Mouse (Mus musculus) urinary bladder, postnatal 10 days (tissue): ENCODE results near the gene Rab37.

ENCODE experiments used
- DNase-seq: peaks from one replicate; pipeline ENCODE4 v3.0.0; 2022; ENCODE audit warnings: low spot score

The Rab37 gene

GRCm38 (mm10) chr11:115131768-115132381, 40.6 kb downstream of the Rab37 start:
- no peak for DNase-seq

- no peak for DNase-seq
These were observed 42.6 kb downstream of the Rab37 start, which contains the start of gene Cd300lf for GRCm38 (mm10) chr11:115133800-115134199. Cd300lf (minus strand) TSS chr11:115133992.

GRCm38 (mm10) chr11:115138597-115139262, 47.5 kb downstream of the Rab37 start:
- DNase-seq = no peak

GRCm38 (mm10) chr11:115141970-115142369, 50.7 kb downstream of the Rab37 start:
- DNase-seq = no peak

- DNase-seq = no peak
These were observed 56.6 kb downstream of the Rab37 start for GRCm38 (mm10) chr11:115147813-115148212.

- no peak for DNase-seq
These were observed 59.6 kb downstream of the Rab37 start for GRCm38 (mm10) chr11:115150741-115151254.

- DNase-seq = no peak
These were observed 60.7 kb downstream of the Rab37 start for GRCm38 (mm10) chr11:115151755-115152429.

- no peak for DNase-seq
These were observed 61.9 kb downstream of the Rab37 start for GRCm38 (mm10) chr11:115153088-115153487.

- no peak for DNase-seq
These were observed 62.6 kb downstream of the Rab37 start for GRCm38 (mm10) chr11:115153699-115154292.

- no peak for DNase-seq
These were observed 63.9 kb downstream of the Rab37 start for GRCm38 (mm10) chr11:115155053-115155634.

GRCm38 (mm10) chr11:115157933-115158719, 66.9 kb downstream of the Rab37 start:
- DNase-seq = no peak

- no peak for DNase-seq
These were observed 69.0 kb downstream of the Rab37 start for GRCm38 (mm10) chr11:115160016-115160797.

- DNase-seq = no peak
These were observed 69.8 kb downstream of the Rab37 start for GRCm38 (mm10) chr11:115160883-115161577.

GRCm38 (mm10) chr11:115161578-115162204, 70.5 kb downstream of the Rab37 start:
- DNase-seq = no peak

GRCm38 (mm10) chr11:115162205-115162601, 71.0 kb downstream of the Rab37 start:
- DNase-seq = no peak

GRCm38 (mm10) chr11:115162832-115163480, 71.7 kb downstream of the Rab37 start, which contains the start of gene Slc9a3r1:
Slc9a3r1 (plus strand) TSS chr11:115163341.
- DNase-seq = peak; percentile 93

- no peak for DNase-seq
These were observed 72.4 kb downstream of the Rab37 start for GRCm38 (mm10) chr11:115163568-115164150.

GRCm38 (mm10) chr11:115164341-115164975, 73.2 kb downstream of the Rab37 start:
- DNase-seq = no peak
